Mouse (Mus musculus): ENCODE results near the gene Nfib. TPM values are rescaled to one million over a fixed set of nuclear protein-coding genes. Genes with fewer than 3 reads are reported as not detected.

Nfib gene
- total and polyA plus RNA-seq, 3 experiments = 0.04 to 0.11 (median 0.09) TPM

GRCm38 (mm10) chr4:82608768-82609610, 96.6 kb downstream of the Nfib start:
- H3K4me2 ChIP-seq (ENCODE audit: insufficient read depth, low read depth, poor library complexity, severe bottlenecking) = no peak overlapping the region
- no peaks in the 10 kb centered on the region for H3K36me3 ChIP-seq (replicated peaks in 1 of 2; ENCODE audit: control insufficient read depth in 1 of 2, insufficient read depth in 1 of 2, low read length in 1 of 2)
- H3K4me3 ChIP-seq (replicated peaks in 1 of 3; ENCODE audit: low read depth in 2 of 3, low read length in 2 of 3, poor library complexity in 1 of 3) = no peak overlapping the region
- no peaks in the 10 kb centered on the region for H3K27me3 ChIP-seq (replicated peaks)
- dilution Hi-C loops (cut with MboI; ENCODE audit: extremely low pct_ligation_motif_present, extremely low pct_unique_long_range_greater_than_20kb, low sequenced_read_pairs) = no loop called here
- in situ Hi-C loops (cut with MboI; ENCODE audit: low pct_ligation_motif_present, low pct_unique_long_range_greater_than_20kb, low sequenced_read_pairs) = no loop called here
- no peak overlapping the region for H3K9ac ChIP-seq (ENCODE audit: insufficient read depth, low read depth)
- no peak for TF ChIP-seq USF2 (conservative IDR thresholded peaks at IDR 0.05; ENCODE audit: low read depth, low read length)
- no peak for TF ChIP-seq MXI1 (IDR thresholded peaks at IDR 0.05; ENCODE audit: low read depth, low read length)
- no peak for TF ChIP-seq BHLHE40 (IDR thresholded peaks at IDR 0.05; ENCODE audit: low read depth, low read length)
- no peak for TF ChIP-seq POLR2A (IDR thresholded peaks at IDR 0.05; ENCODE audit: low read depth, low read length)
- no peak for TF ChIP-seq CTCF (conservative IDR thresholded peaks at IDR 0.05 in 1 of 2, IDR thresholded peaks at IDR 0.05 in 1 of 2; ENCODE audit: low read depth in 2 of 2, low read length in 2 of 2)
- TF ChIP-seq ZC3H11A (IDR thresholded peaks at IDR 0.05; ENCODE audit: low read depth, low read length) = no peak
- no peak for TF ChIP-seq GABPA (IDR thresholded peaks at IDR 0.05; ENCODE audit: insufficient replicate concordance, low read depth, low read length)
- no peak for TF ChIP-seq POLR2AphosphoS2 (IDR thresholded peaks at IDR 0.05; ENCODE audit: low read depth, low read length)
- no peak for TF ChIP-seq NRF1 (IDR thresholded peaks at IDR 0.05; ENCODE audit: low read depth, low read length)
- no peak for TF ChIP-seq SIN3A (IDR thresholded peaks at IDR 0.05; ENCODE audit: low read length)
- no peak for TF ChIP-seq ZNF384 (IDR thresholded peaks at IDR 0.05; ENCODE audit: low read depth, low read length)
- no peak for TF ChIP-seq ETS1 (conservative IDR thresholded peaks at IDR 0.05; ENCODE audit: low read depth, low read length)
- H3K9me3 ChIP-seq (replicated peaks; ENCODE audit: low read length) = no peaks in the 10 kb centered on the region
- DNase-seq (ENCODE audit: extremely low read depth) = no peak
- H3K79me2 ChIP-seq (replicated peaks; ENCODE audit: control insufficient read depth, extremely low read depth, insufficient read depth, poor library complexity, severe bottlenecking) = no peaks in the 10 kb centered on the region
- H3K27ac ChIP-seq (ENCODE audit: insufficient read depth, low read depth) = no peak overlapping the region
- H3K4me1 ChIP-seq (ENCODE audit: control insufficient read depth in 1 of 2, insufficient read depth in 2 of 2) = no peaks in the 10 kb centered on the region

GRCm38 (mm10) chr4:82607266-82607665, 98.3 kb downstream of the Nfib start:
- no peak overlapping the region for H3K9ac ChIP-seq (ENCODE audit: insufficient read depth, low read depth)
- H3K4me3 ChIP-seq (replicated peaks in 1 of 3; ENCODE audit: low read depth in 2 of 3, low read length in 2 of 3, poor library complexity in 1 of 3) = no peak overlapping the region
- no peak overlapping the region for H3K4me2 ChIP-seq (ENCODE audit: insufficient read depth, low read depth, poor library complexity, severe bottlenecking)
- H3K4me1 ChIP-seq (ENCODE audit: control insufficient read depth in 1 of 2, insufficient read depth in 2 of 2) = no peaks in the 10 kb centered on the region
- dilution Hi-C loops (cut with MboI; ENCODE audit: extremely low pct_ligation_motif_present, extremely low pct_unique_long_range_greater_than_20kb, low sequenced_read_pairs) = no loop called here
- in situ Hi-C loops (cut with MboI; ENCODE audit: low pct_ligation_motif_present, low pct_unique_long_range_greater_than_20kb, low sequenced_read_pairs) = no loop called here
- H3K79me2 ChIP-seq (replicated peaks; ENCODE audit: control insufficient read depth, extremely low read depth, insufficient read depth, poor library complexity, severe bottlenecking) = no peaks in the 10 kb centered on the region
- TF ChIP-seq MXI1 (IDR thresholded peaks at IDR 0.05; ENCODE audit: low read depth, low read length) = no peak
- no peak for TF ChIP-seq MAX (IDR thresholded peaks at IDR 0.05; ENCODE audit: low read length)
- no peak for TF ChIP-seq UBTF (IDR thresholded peaks at IDR 0.05; ENCODE audit: low read depth, low read length)
- no peak for TF ChIP-seq TBP (conservative IDR thresholded peaks at IDR 0.05; ENCODE audit: low read depth, low read length)
- TF ChIP-seq ZNF384 (IDR thresholded peaks at IDR 0.05; ENCODE audit: low read depth, low read length) = no peak
- no peak for TF ChIP-seq CHD2 (IDR thresholded peaks at IDR 0.05; ENCODE audit: low read length)
- no peak for TF ChIP-seq CTCF (conservative IDR thresholded peaks at IDR 0.05 in 1 of 2, IDR thresholded peaks at IDR 0.05 in 1 of 2; ENCODE audit: low read depth in 2 of 2, low read length in 2 of 2)
- TF ChIP-seq PAX5 (IDR thresholded peaks at IDR 0.05; ENCODE audit: low read length) = no peak
- TF ChIP-seq SMC3 (IDR thresholded peaks at IDR 0.05; ENCODE audit: low read depth, low read length) = no peak
- no peak for TF ChIP-seq BHLHE40 (IDR thresholded peaks at IDR 0.05; ENCODE audit: low read depth, low read length)
- TF ChIP-seq EP300 (IDR thresholded peaks at IDR 0.05; ENCODE audit: low read length) = no peak
- no peak for TF ChIP-seq NELFE (IDR thresholded peaks at IDR 0.05; ENCODE audit: low read depth, low read length)
- no peak for TF ChIP-seq TCF12 (IDR thresholded peaks at IDR 0.05; ENCODE audit: low read depth, low read length)
- no peaks in the 10 kb centered on the region for H3K9me3 ChIP-seq (replicated peaks; ENCODE audit: low read length)
- no peak overlapping the region for H3K27ac ChIP-seq (ENCODE audit: insufficient read depth, low read depth)
- no peaks in the 10 kb centered on the region for H3K27me3 ChIP-seq (replicated peaks)
- no peaks in the 10 kb centered on the region for H3K36me3 ChIP-seq (replicated peaks in 1 of 2; ENCODE audit: control insufficient read depth in 1 of 2, insufficient read depth in 1 of 2, low read length in 1 of 2)
- DNase-seq (ENCODE audit: extremely low read depth) = no peak

Data from CH12.LX (cell line).